9 mouse cellular contexts compared by ENCODE assay signal in the genomic region with DNA sequence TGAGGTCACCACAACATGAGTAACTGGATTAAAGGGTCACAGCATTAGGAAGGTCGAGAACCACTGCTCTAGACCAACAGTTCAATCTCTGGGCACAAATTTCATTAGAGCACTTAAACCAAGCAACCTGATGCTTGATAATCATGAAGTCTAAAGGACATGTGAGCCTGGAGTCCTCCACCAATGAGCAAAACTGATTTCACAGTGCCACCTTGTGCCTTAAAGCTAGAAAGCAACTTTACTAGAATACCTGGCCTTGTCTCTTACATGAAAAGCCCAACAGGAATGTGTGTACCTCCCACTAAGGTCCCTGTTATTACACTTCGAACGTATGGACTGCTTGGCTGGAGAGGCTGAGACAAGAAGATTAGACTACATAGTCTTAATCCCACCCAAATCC. TPM values are rescaled to one million over a fixed set of nuclear protein-coding genes. Genes with fewer than 3 reads are reported as not detected.
DNase-seq lines count a peak whose midpoint lies in the region; TF ChIP-seq lines count a peak whose summit lies in the region.
"Had no signal": no experiment of that assay in that cellular context is flagged by ENCODE, and none has a peak within 500 bp of the region (broad histone marks: within the 10 kb centered on the region; RNA-seq: fewer than 3 reads in every experiment).

No protein-coding gene starts in this region.

- TF ChIP-seq POLR2A in kidney, adult 2 months (IDR thresholded peaks at IDR 0.05; ENCODE audit: low read depth, low read length) = no peak

- intact Hi-C loops in left cerebral cortex, postnatal 10 days (cut with DNase I) = loop anchor here (5.0 kb wide), 2 partner anchors 192 to 232 kb away; no protein-coding TSS in a partner anchor

- H3K4me1 ChIP-seq in kidney, adult 2 months (ENCODE audit: control insufficient read depth, insufficient read depth, low read length) = no peaks in the 10 kb centered on the region
- H3K4me1 ChIP-seq in E14TG2a.4 (replicated peaks; ENCODE audit: low read depth, low read length) = peaks cover 4% of the 10 kb centered on the region; the same call in 1 of the 2 replicates

- peaks cover 4% of the 10 kb centered on the region for H3K36me3 ChIP-seq in kidney, adult 2 months (ENCODE audit: control insufficient read depth, insufficient read depth, low read length)
- H3K36me3 ChIP-seq in E14TG2a.4 (ENCODE audit: insufficient read depth, low read length) = 0 out of 2 replicates have a peak, but pooled peaks cover 6% of the 10 kb centered on the region

- no peaks in the 10 kb centered on the region for H3K27me3 ChIP-seq in kidney, adult 2 months (replicated peaks; ENCODE audit: control insufficient read depth, insufficient read depth, low read length)
- H3K27me3 ChIP-seq in E14TG2a.4 (ENCODE audit: insufficient read depth, low read length) = no peaks in the 10 kb centered on the region

- 37% methylated on average over 3 of the region's 3 CpGs for WGBS in kidney, adult 2 months

- no peaks in the 10 kb centered on the region for H3K9me3 ChIP-seq in E14TG2a.4 (ENCODE audit: low read length)

- 0 out of 2 replicates have a peak, but pooled peaks have one; percentile 15 for TF ChIP-seq CTCF in kidney, adult 2 months (conservative IDR thresholded peaks at IDR 0.05; ENCODE audit: insufficient read depth, insufficient read length, low read depth, low read length)
- TF ChIP-seq CTCF in E14TG2a.4 (conservative IDR thresholded peaks at IDR 0.05; ENCODE audit: low read length) = peak; percentile 17; the same call in 1 of the 2 replicates

- H3K4me3 ChIP-seq in kidney, adult 2 months (ENCODE audit: insufficient read depth, low read depth, low read length) = no peak overlapping the region
- H3K4me3 ChIP-seq in E14TG2a.4 (replicated peaks; ENCODE audit: low read length) = no peak overlapping the region
- H3K4me3 ChIP-seq: myocyte had no signal

- DNase-seq in kidney, adult 2 months = peak; percentile 42
- no peak for DNase-seq in kidney, postnatal 4 days
- DNase-seq in R1 (ENCODE audit: low read depth, low spot score) = peak; percentile 60
- peak; percentile 31 for DNase-seq in lung, postnatal 14 days
- no peak for DNase-seq in left cerebral cortex, postnatal 10 days (ENCODE audit: extremely low spot score in 1 of 2, low spot score in 2 of 2)
- no peak for DNase-seq in right cerebral cortex, postnatal 36 days (ENCODE audit: low spot score in 2 of 2)
- DNase-seq: gastrocnemius, postnatal 25 days had no signal

- H3K27ac ChIP-seq in kidney, adult 2 months (ENCODE audit: insufficient read depth, low read depth, low read length) = no peak overlapping the region

RNA-seq across cellular contexts. Expression of a gene that starts 47.0 kb away (rescaled TPM):
- polyA plus RNA-seq in kidney, adult 2 months (2012; rRNA removed) = 17.0 and 17.2 TPM in 2 replicates
- total RNA-seq in left cerebral cortex, postnatal 10 days (2021) = 10 to 100 TPM; 71.3 to 72.2 TPM

Comparison
In these comparisons a context has a peak if more than half of its experiments do, and no peak if none do; other contexts are left out.
1. DNase-seq: peak in kidney, adult 2 months (single experiment), R1 (single experiment) and lung, postnatal 14 days (single experiment); none in kidney, postnatal 4 days (0 of 2), left cerebral cortex, postnatal 10 days (0 of 2) and right cerebral cortex, postnatal 36 days (0 of 2).